Mouse (Mus musculus) urinary bladder, postnatal 25 days (tissue): ENCODE data around the gene Gm49361.
"Not testable (repeated sequence)": the region's sequence is repeated elsewhere in the genome, so short reads cannot be mapped to it uniquely, and the experiment has no call there.

Experiments
- DNase-seq: peaks from one replicate; pipeline ENCODE4 v3.0.0; 2022; ENCODE audit warnings: low spot score

The Gm49361 gene

DNA sequence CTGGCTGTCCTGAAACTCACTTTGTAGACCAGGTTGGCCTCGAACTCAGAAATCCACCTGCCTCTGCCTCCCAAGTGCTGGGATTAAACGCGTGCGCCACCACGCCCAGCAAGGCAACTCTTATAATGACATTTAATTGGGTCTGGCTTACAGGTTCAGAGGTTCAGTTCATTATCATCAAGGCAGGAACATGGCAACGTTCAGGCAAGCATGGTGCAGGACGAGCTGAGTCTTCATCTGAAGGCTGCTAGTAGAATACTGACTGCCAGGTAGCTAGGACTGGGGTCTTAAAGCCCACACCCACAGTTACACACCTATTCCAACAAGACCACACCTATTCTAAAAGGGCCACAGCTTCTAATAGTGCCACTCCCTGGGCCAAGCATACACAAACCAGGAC lies 57.8 kb downstream of the Gm49361 start:
- not testable (repeated sequence) for DNase-seq

DNA sequence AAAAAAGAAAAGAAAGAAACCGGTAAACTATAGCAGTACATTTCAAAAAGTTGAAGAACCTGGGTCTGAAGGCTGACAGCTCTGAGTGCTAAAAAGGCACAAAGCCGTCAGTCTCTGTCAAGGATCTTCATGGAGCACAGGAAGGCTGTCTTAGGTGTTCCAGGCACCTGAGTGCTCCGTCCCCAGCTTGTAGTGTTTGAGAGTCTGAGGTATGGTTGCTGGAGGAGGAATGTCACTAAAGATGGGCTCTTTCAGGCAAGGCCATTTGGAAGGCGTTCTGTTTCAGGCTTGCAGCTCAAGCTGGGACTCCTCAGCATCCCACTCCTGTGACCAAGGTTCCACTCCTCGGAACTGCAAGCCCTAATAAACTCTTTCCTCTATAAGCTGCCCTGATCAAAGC lies 58.5 kb downstream of the Gm49361 start:
- DNase-seq, result no peak

DNA sequence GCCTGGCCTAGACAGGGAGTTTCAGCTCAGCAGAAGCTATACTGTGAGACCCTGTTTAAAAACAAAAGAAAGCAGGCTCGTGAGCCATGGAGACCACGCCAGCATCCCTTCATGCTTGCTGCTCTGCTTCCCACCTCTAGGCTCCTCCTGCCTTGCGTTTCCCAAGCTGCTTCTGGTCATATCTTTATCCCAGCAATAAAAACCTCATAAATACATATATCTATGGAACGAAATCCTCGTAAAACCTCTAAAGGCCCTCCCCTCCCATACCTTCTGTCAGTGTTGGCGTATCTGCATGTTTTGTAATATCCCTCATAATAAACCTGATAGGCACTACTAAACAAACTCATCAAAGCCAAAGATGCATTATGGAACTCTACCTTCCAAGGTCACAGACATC lies 59.3 kb downstream of the Gm49361 start:
- no peak for DNase-seq

DNA sequence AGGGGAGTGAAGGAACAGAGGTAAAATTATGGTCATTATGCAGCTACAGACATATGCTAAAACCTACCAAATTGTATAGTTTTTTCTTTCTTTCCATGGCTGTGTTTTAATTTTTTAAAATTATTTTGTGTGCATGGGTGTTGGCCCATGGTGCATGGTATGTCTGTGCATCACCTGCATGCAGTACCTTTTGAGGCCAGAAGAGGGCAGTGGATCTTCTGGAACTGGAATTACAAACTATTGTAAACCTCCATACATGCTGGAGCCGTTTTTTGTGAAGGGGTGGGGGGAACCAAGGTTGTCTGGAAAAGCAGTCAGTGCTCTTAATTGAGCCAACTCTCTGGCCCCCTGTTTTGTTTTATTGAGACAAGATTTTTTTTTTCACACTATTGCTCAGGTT lies 61.3 kb downstream of the Gm49361 start:
- DNase-seq, result peak; percentile 66

DNA sequence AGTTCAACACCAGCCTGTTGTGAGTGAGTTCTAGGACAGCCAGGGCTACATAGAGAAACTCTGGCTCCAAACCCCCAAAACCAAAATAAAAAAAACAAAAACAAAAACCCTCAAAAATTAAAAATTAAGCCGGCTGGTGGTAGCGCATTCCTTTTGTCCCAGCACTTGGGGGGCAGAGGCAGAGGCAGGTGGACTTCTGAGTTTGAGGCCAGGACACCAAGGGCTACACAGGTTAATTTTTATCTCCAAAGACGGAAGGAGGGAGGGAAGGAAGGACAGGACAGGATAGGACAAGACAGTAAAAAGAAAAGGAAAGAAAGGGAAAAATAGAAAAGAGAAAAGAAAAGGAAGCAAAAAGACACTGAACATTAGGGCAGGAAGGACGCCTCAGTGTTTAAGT lies 63.2 kb downstream of the Gm49361 start:
- no peak for DNase-seq

DNA sequence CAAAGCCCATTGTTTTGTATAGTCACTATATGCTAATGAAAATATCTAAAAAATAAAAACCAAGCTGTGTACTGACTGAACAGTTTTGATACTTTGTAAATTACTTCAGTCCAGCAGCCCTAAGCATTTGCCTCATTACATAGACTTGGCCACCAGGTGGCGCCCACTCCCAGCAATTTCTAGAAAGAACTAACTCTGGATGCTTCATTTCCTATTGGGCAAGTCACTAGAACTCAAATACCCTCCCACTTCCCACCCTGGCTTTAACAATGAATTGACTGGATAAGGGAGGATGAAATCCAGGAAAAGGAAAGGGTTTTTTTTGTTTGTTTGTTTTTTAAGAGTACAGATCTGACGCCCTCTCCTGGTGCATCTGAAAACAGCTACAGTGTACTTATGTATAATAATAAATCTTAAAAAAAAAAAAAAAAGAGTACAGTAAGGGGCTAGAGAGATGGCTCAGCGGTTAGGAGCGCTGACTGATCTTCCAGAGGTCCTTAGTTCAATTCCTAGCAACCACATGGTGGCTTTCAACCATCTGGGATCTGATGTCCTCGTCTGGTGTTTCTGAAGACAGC lies 65.9 kb downstream of the Gm49361 start:
- peak; percentile 84 for DNase-seq

DNA sequence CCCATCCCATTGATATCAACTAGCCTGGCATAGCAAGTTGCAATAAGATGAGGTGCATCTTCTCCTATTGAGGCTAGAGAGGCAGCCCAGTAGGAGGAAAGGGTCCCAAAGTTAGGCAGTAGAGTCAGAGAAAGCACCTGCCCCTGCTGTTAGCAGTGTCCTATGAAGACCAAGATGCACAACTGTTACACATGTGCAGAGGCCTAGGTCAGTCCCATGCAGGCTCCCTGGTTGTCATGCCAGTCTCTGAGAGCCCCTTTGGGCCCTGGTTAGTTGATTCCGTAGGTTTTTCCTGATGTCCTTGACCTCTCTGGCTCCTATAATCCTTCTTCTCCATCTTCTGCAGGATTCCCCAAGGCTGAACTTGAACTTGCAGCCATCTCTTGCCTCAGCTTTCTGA lies 66.4 kb downstream of the Gm49361 start:
- no peak for DNase-seq

DNA sequence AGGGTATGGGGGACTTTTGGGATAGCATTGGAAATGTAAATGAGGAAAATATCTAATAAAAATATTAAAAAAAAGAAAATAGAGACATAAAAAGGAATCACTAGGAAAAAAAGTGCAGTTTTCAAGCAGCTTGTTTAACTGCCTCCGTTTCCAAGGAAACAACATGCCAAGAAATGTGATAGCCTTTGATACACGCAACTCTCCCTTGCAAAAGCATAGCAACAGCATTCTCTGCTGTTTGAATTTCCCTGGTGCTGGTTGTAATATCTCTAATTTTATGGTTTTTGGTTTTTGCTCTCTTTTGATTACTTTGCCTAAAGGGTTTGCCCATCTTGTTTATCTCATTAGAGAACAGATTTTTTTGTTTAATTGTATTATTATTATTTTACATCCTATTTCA lies 70.4 kb downstream of the Gm49361 start:
- DNase-seq, result no peak

DNA sequence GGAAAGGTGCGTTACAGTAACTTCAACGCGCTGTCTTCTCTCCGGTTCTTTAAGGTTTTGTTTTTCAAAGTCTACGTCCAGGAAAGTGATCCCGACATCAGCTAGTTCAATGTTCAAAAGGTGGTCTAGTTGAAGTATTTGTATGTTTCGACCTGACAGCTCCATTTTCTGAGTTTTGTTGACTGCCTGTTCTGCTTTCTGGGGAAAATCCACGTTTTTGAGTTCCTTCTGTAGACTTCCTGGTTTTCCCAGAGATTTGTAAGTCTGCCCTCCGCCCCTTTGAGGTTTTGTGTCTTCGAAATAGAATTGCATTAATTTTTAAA lies 80.3 kb downstream of the Gm49361 start:
- no peak for DNase-seq

DNA sequence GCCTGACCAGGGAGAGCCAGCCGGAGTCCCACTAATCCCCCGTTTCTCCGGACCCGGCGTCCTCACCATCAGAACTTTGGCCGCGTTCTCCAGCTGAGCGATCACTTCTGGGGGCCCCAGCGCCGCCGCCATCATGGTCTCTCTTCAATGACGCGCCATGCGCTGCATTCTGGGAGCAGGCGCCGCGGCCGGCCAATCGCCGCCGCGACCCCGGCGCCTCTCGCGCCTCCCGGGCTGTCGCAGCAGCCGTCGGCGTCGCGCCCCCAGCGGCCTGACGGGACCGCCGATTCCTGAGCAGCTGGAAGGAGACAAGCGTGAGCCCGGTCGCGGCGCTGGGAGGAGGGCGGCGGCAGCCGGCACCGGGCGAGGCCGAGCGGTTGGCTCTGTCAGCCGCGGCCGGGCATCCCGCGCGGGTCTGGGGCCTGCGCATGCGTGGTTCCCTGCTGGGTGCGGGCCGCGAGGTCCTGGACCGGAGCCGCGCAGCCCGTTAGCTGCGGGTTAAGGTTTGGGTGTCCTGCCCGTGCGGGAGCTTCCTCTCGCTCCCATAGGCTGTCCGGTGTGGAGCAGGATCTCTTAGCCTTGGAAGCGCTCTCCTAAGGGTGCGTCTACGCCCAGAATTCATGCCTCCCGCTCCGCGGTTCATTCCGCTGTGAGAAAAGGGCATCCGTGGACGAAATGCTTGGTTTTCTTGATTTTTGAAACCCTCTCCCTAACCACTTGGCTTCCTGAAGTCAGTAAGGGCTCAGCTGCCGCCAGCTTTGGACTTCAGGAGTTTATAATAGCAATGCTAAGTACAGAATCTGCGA lies 80.9 kb downstream of the Gm49361 start, which contains the start of gene Xpo4:
Gene Xpo4, minus strand, starts transcription at position 609 of the 806 bp plus-strand sequence.
- DNase-seq, result peak; percentile 83

DNA sequence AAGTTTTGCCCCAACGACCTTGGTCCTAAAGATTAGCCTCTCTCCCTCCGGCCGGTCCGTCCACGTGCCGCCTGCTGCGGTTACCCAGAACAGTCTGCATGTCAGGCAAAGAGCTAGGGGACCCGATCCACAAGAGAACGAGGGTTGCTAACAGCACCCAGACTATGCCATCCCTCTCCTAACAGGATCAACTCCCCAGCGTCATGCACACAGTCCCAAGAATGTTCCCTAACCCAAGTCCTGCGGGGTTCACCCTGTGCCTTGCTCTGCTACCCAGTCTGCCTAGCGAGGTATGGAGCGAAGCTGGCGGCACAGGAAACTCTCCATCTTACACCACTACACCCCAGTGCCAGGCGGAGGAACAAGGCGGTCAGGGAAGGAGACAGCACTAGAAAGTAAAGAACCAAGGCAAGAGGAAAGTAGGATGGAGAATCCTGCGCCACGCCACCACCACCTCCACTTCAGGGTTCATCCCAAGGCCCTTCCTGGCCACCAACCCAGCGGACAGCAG lies 81.5 kb downstream of the Gm49361 start:
- peak; percentile 25 for DNase-seq

DNA sequence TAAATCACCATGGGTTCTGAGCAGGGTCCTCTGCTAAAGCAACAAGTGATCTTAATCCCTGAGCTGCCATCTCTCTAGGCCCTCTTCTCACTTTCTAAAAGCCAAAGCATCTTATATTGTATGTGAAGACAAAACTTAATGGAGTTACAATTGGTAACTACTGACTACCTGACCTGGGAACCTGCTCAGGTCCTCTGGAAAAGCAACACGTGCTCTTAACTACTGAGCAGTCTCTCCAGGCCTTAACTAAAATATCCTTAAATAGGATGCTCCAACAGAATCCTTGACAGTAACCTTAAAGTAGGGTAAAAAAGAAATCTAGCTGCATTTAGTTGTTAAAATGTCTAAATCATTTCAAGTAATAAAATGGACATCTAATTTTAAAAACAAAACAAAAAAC lies 82.3 kb downstream of the Gm49361 start:
- no peak for DNase-seq

DNA sequence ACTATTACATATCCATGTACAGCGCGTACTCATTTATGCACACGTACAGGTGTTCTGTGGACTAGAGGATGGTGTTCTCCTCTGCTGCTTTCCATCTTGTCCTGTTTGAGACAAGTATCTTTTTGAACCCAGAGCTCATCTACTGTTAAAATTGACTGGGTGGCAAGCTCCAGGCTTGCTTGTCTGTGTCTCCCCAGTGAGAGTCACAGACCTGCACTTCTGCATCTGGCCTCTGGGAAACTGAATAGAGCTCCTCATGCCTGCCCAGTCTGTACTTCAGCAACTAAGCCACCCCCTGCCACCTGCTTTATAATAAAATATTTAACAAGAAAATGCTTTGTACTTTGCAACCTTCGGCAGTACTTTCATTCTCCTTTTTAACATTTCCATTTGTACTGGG lies 87.6 kb downstream of the Gm49361 start:
- DNase-seq, result no peak

DNA sequence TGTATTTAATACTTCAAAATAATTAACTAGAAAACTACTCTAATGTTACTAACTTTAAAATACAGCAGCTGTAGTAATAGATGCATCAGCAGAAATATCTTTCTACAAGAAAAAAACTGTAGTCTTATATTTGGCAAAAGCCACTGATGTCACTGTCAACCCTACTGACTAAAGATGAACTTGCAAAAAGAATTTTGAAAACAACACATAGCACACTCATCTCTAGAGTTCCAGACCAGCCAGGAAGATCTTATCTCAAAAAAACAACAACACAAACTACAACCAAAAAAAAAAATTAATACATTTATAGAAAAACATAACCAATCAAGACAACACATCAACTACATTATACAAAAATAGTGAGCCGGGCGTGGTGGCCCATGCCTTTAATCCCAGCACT lies 88.4 kb downstream of the Gm49361 start:
- DNase-seq, result no peak

DNA sequence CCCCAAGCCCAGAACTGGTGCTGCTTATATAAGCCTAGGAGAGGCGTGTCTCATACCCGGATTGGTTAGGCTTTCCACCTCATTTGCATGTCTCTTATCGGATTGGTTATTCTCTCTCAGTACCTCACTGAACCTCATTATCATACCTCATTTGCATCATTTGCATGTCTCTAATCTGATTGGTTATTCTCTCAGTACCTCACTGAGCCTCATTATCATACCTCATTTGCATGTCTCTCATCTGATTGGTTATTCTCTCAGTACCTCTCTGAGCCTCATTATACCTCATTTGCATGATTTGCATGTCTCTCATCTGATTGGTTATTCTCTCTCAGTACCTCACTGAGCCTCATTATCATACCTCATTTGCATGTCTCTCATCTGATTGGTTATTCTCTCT lies 89.4 kb downstream of the Gm49361 start:
- DNase-seq, result not testable (repeated sequence)

DNA sequence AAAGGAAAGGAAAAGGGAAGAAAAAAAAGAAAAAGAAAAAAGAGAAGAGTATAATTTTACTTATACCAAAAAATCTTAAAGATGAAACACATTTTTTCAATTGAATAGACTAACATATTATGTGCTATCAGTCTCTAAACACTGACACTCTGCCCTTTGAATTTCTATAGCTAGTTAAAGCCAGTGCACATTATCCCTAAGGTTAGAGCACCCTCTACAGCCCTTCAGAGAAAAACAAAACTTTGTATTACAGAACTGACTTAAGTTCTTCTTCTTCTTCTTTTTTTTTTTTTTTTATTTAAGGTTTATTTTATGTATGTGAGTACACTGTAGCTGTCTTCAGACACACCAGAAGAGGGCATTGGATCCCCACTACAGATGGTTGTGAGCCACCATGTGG lies 96.4 kb downstream of the Gm49361 start:
- no peak for DNase-seq

DNA sequence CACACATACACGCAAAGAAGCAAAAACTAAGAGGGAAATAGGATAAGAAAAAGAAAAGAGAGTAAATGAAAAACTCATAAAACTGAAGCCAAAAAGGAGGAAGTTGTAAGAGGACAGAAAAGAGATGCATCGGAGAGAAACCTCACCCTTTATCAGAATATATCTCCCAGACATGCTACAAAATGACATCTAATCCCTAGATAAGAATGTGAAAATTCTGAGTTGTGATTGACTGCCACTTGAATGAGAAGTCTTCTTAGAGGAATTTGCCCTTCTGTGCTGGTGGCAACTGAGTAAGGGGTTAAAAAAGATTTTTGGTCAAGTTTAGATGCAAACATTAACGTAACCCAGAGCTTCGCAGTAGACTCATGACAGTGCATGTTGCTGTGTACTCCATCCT lies 99.7 kb downstream of the Gm49361 start:
- DNase-seq, result no peak

DNA sequence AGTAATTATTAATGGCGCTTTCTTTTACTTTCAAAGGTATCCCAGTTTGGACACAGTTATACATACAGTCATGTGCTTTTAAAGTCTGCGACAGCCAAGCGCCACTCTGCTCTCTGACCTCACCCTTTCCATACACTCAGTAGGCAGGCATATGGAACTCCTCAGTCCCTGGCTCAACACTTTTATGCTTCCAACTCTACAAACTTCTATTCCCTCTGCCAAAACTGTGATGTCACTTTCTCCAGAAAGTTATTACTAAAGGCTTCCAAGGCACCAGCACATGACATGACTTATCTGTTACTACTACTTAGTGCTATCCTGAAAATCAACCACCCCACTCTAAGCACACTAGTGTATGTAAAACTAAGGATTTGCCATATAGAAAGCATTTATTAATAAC lies 106.8 kb downstream of the Gm49361 start:
- no peak for DNase-seq

DNA sequence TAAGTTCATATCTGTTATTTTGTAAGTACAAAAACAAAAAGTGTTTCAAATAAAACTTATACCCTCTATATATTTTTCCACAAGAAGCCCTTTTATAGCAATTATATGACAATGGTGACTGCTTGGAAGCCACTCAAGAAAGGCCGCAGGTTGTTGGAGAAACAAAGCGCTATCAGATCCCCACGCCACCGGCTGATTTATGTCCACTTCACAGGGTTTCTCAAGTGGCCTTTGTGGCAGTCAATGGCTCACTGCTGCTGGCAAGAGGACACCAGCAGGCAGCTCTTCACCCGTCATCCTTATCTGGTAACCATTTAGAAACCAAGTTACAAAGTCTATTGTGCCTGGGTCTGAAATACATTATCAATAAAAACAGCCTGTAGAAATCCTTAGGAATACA lies 111.8 kb downstream of the Gm49361 start:
- DNase-seq, result no peak

DNA sequence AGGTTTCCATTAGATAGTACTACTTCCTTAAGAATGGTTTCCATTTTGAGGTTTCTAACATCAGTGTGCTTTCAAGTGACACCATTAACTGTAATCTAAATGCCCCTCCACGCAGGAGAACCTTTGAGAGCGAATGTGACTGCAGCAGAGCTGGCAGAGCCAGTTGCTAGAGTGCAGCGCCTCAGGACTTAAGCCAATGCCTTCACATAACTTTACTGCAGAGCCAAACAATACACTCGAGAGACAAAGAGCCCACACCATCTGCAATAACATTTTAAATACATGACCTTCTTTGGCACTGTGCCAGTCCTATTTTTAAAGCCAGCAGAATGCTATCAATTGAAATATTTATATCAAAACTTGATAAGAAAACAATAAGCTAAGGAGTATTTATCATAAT lies 116.3 kb downstream of the Gm49361 start:
- no peak for DNase-seq

DNA sequence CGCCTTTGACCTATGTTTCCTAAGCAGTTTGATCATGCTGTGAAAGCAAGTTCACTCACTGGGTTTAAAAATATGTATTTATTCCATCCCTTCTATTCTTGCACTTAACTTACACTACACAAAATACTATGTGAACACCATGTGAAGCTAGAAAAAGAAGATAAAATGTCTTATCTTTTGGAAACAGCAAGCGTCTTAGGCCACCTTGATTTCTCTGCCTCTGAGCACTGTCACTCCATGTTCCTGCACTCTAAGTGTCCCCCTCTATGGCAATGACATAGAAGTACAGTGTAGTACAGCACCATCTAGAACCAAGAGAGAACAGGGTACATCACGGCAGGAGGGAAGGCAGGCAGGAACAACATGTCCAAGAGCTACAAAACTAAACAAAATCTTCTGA lies 123.0 kb downstream of the Gm49361 start:
- no peak for DNase-seq

DNA sequence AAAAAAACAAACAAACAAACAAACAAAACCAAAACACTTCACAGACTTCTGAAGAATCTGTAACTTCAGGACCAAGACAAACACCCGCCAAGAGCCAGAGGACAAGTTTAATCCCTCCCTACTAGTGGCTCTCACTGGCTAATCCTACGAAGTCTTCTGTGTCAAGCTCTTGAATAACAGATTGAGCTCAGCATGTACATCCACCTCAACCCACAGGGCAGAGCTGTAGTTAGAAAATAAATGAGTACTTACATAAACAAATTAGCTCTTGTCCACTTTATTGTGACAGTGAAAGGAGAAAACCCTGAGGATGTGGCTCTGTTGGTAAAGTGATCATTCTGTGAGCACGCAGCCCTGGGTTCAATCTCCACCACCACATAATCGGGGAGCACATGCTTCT lies 124.2 kb downstream of the Gm49361 start:
- no peak for DNase-seq

DNA sequence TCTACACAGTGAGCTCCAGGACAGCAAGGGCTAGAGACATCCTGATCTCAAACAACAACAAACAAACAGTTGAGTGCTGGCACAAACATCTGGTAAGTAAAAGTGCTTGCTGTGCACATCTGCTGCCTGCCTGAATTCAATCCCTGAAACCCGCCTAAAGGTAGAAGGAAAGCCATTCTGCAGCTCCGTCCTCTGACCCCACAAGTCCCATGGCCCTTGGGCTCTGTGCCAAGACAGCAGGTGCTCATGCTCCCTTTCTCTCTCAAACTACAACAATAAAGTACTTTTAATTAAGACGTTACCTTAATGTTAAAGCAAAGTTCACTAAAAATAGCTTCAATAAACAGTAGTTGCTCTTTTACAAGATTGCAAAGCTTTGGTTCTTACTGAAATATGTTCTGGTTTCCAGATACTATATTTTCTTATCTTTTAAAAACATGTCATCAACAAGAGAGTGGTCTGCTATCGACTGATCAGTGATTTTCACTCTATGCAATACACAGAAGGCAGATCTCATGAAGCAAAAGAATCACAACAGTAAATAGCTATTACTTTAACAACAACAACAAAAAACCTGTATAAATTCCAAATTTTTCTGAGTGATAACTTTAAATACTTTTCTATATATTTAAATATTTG lies 125.2 kb downstream of the Gm49361 start:
- no peak for DNase-seq
